Mouse (Mus musculus): ENCODE measurements around the gene Sh3rf1.

DNA sequence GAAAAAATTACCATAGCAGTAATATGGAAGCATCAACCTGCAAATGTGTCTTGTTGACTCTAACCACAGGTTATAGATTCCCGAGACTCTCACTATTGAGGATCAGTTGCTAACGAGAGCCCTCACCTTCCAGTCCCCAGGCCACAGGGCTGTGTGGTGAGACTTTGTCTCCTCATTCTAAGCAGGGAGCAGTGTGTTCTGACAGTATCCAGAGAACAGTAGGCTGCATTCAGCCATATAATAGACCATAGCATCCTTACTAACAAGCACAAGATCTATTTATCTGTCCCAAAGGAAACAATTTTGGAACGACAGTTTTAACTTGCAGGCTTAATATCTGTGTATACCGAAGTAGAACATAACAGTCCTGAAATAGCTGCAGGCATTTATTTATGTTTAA is 75.2 kb downstream of the Sh3rf1 start:
- TF ChIP-seq CTCF (IDR thresholded peaks at IDR 0.05; ENCODE audit: extremely low read depth, insufficient read depth, low read length) (no peak), POLR2A (IDR thresholded peaks at IDR 0.05; ENCODE audit: extremely low read depth, insufficient read depth, low read length) (no peak)

All from cortical plate, adult 2 months (tissue).